Mouse (Mus musculus): ENCODE measurements around the gene Pdcd5.

DNA sequence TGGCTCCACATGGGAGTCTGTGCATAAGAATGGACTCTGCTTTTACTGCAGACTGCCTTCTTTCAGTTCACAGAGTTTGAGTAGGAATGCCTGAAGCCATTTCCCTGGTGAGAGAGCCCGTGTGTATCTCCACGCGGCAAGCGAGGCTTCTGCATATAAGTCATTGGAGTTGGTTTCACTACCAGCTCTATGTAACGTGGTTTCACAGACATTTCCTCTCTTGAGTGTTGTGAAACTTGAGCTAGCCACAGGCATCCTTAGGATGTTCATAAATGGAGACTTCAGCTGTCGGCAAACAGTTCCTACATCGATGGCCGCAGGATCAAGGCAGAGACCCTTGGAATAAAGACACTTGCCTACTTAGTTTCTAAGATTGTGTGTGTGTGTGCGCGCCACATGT is 38.1 kb downstream of the Pdcd5 start:
- TF ChIP-seq POLR2A (IDR thresholded peaks at IDR 0.05; ENCODE audit: insufficient read depth, low read depth, low read length): no peak
- TF ChIP-seq CTCF (IDR thresholded peaks at IDR 0.05; ENCODE audit: insufficient read depth, low read depth, low read length): no peak

All from olfactory bulb, adult 2 months (tissue).